Mouse (Mus musculus) midbrain, embryonic 13.5 days (tissue): ENCODE results near the gene Lzts2. TPM values are rescaled to one million over a fixed set of nuclear protein-coding genes. Genes with fewer than 3 reads are reported as not detected.

ENCODE experiments used
- ATAC-seq: fragments of 200-750 bp; cut with Nextera tagmentation; 2 replicates; pipeline ENCODE4 v1.8.0; 2017; ENCODE audit warnings: mild to moderate bottlenecking, moderate TSS enrichment, moderate library complexity
- H3K27ac ChIP-seq: fragments of 300-500 bp; sonication (generic); 2 replicates; pipeline ENCODE4 v1.5.1; 2015; ENCODE audit warnings: inconsistent platforms, mild to moderate bottlenecking, moderate library complexity
- H3K27me3 ChIP-seq: fragments of 300-500 bp; sonication (generic); 2 replicates; pipeline ENCODE4 v1.6.1; 2015; ENCODE audit warnings: mild to moderate bottlenecking, inconsistent platforms
- H3K36me3 ChIP-seq: fragments of 300-500 bp; sonication (generic); 2 replicates; pipeline ENCODE4 v1.6.1; 2015; ENCODE audit warnings: mild to moderate bottlenecking, inconsistent platforms
- H3K4me1 ChIP-seq: fragments of 300-500 bp; sonication (generic); replicated peaks from 2 replicates; pipeline ENCODE4 v1.6.1; 2015; ENCODE audit warnings: inconsistent platforms
- H3K4me2 ChIP-seq: fragments of 300-500 bp; sonication (generic); replicated peaks from 2 replicates; pipeline ENCODE4 v1.6.1; 2015; ENCODE audit warnings: moderate library complexity, mild to moderate bottlenecking, inconsistent platforms
- H3K4me3 ChIP-seq: fragments of 300-500 bp; sonication (generic); replicated peaks from 2 replicates; pipeline ENCODE4 v1.5.1; 2015; ENCODE audit warnings: mild to moderate bottlenecking, inconsistent platforms
- H3K9ac ChIP-seq: fragments of 300-500 bp; sonication (generic); replicated peaks from 2 replicates; pipeline ENCODE4 v1.6.1; 2015; ENCODE audit warnings: mild to moderate bottlenecking, inconsistent platforms
- H3K9me3 ChIP-seq: fragments of 300-500 bp; sonication (generic); 2 replicates; pipeline ENCODE4 v1.6.1; 2016; ENCODE audit warnings: mild to moderate bottlenecking, inconsistent platforms
- WGBS: fragments of 180-500 bp; shearing (Covaris S2); methylation state at CpG from one replicate; pipeline ENCODE4 v1.1.7; 2015; 5-methylcytosine and 5-hydroxymethylcytosine counted together
- polyA plus RNA-seq: library from polyadenylated mRNA; unstranded; fragments of >200 nt; fragmentation: Nextera tagmentation; extraction: Ambion mirVana; gene quantifications from 2 replicates; pipeline ENCODE4 v1.2.1, GENCODE M21; 2015

Gene Lzts2
- polyA plus RNA-seq = 24.6 and 30.9 TPM in 2 replicates

DNA sequence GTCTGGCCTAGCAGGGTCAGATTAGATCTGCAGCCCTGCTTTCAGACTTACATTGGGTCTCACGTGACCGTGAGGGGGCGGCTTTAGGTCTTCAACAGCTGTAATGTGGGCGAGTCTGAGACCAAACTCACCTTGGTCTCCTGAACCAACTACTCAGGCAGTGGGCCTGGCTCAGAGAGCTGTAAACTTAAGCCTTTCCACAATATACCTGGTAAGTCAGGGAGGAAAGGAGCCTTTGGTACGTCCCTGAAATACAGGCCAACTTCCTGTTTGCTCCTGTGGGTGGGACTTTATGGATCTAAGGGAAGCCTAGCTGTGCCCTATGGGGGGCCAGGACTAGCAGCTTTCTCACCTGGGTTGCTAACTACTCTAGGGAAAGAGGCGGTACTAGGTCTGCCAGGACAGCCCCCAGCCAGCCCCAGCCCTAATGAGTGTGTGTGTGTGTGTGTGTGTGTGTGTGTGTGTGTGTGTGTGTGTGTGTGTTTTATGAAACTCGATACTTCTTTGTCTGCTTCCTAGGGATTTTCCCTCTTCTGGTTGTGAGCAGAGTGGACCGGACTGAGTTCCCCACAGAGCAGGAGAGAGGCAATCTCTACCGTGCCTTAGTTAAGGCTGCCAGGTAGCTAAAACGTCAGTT lies at the start of gene Lzts2:
Gene Lzts2 (plus strand): TSS at position 80 of the 637 bp plus-strand sequence.
- H3K36me3 ChIP-seq = peaks cover 23% of the 10 kb centered on the region
- peak within 1 kb of the TSS; percentile 78 for H3K4me2 ChIP-seq
- WGBS = 17% methylated on average over 10 of the region's 10 CpGs
- peak within 1 kb of the TSS; percentile 59 for H3K4me3 ChIP-seq
- peak within 1 kb of the TSS; percentile 54 for H3K9ac ChIP-seq
- H3K4me1 ChIP-seq = peaks cover 53% of the 10 kb centered on the region
- no peak for ATAC-seq
- no peaks in the 10 kb centered on the region for H3K9me3 ChIP-seq
- no peaks in the 10 kb centered on the region for H3K27me3 ChIP-seq
- peak within 1 kb of the TSS; percentile 97 for H3K27ac ChIP-seq

GRCm38 (mm10) chr19:44965978-44966377 lies 48.2 kb upstream of the Lzts2 start:
- Histone ChIP-seq H3K27ac (no peak overlapping the region), H3K4me1 (no peaks in the 10 kb centered on the region), H3K36me3 (peaks cover 79% of the 10 kb centered on the region), H3K4me2 (no peak overlapping the region), H3K27me3 (no peaks in the 10 kb centered on the region), H3K4me3 (no peak overlapping the region), H3K9me3 (no peaks in the 10 kb centered on the region), H3K9ac (no peak overlapping the region)
- no peak for ATAC-seq
- 100% methylated on average over 1 of the region's 1 CpGs for WGBS

- WGBS = 94% methylated on average over 3 of the region's 3 CpGs
- no peak overlapping the region for H3K9ac ChIP-seq
- no peaks in the 10 kb centered on the region for H3K4me1 ChIP-seq
- peaks cover 85% of the 10 kb centered on the region for H3K36me3 ChIP-seq
- no peaks in the 10 kb centered on the region for H3K9me3 ChIP-seq
- no peak overlapping the region for H3K4me2 ChIP-seq
- H3K27ac ChIP-seq = no peak overlapping the region
- H3K27me3 ChIP-seq = no peaks in the 10 kb centered on the region
- no peak for ATAC-seq
- no peak overlapping the region for H3K4me3 ChIP-seq
Measured at GRCm38 (mm10) chr19:44968329-44968728, 45.9 kb upstream of the Lzts2 start.

GRCm38 (mm10) chr19:44976636-44977035 lies 37.6 kb upstream of the Lzts2 start:
- H3K9ac ChIP-seq = no peak overlapping the region
- no peak overlapping the region for H3K27ac ChIP-seq
- no peaks in the 10 kb centered on the region for H3K9me3 ChIP-seq
- no peak overlapping the region for H3K4me2 ChIP-seq
- 86% methylated on average over 6 of the region's 6 CpGs for WGBS
- no peaks in the 10 kb centered on the region for H3K27me3 ChIP-seq
- peaks cover 91% of the 10 kb centered on the region for H3K36me3 ChIP-seq
- no peak overlapping the region for H3K4me3 ChIP-seq
- no peaks in the 10 kb centered on the region for H3K4me1 ChIP-seq
- no peak for ATAC-seq

DNA sequence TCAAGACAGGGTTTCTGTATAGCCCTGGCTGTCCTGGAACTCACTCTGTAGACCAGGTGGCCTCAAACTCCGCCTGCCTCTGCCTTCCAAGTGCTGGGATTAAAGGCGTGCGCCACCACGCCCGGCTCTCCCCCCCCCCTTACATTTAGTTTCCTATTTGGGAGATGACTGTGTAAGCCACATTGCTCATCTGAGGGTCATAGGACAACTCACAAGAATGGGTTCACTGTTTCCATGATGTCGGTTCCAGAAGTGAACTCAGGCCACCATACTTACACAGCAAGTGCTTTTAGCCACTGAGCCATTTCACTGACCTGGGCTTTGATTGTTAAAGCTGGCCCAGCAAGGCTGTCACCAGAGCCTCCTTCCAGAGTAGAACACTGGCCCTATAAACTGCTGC lies 37.1 kb upstream of the Lzts2 start:
- Histone ChIP-seq H3K27ac (no peak overlapping the region), H3K4me3 (no peak overlapping the region), H3K9me3 (no peaks in the 10 kb centered on the region), H3K4me2 (no peak overlapping the region), H3K4me1 (no peaks in the 10 kb centered on the region), H3K9ac (no peak overlapping the region), H3K27me3 (no peaks in the 10 kb centered on the region), H3K36me3 (peaks cover 93% of the 10 kb centered on the region)
- WGBS = 94% methylated on average over 6 of the region's 6 CpGs
- no peak for ATAC-seq

GRCm38 (mm10) chr19:44980787-44981186 lies 33.4 kb upstream of the Lzts2 start:
- H3K9ac ChIP-seq = no peak overlapping the region
- H3K36me3 ChIP-seq = peaks cover 65% of the 10 kb centered on the region
- H3K4me2 ChIP-seq = no peak overlapping the region
- 94% methylated on average over 2 of the region's 2 CpGs for WGBS
- ATAC-seq = no peak
- H3K27me3 ChIP-seq = no peaks in the 10 kb centered on the region
- H3K27ac ChIP-seq = no peak overlapping the region
- no peaks in the 10 kb centered on the region for H3K4me1 ChIP-seq
- no peak overlapping the region for H3K4me3 ChIP-seq
- H3K9me3 ChIP-seq = no peaks in the 10 kb centered on the region

GRCm38 (mm10) chr19:44982477-44983115 lies 31.6 kb upstream of the Lzts2 start:
- Histone ChIP-seq H3K4me1 (no peaks in the 10 kb centered on the region), H3K36me3 (peaks cover 47% of the 10 kb centered on the region), H3K9me3 (no peaks in the 10 kb centered on the region), H3K4me3 (no peak overlapping the region), H3K4me2 (no peak overlapping the region), H3K27ac (no peak overlapping the region; the same call in 1 of the 2 replicates), H3K9ac (no peak overlapping the region), H3K27me3 (no peaks in the 10 kb centered on the region)
- ATAC-seq = no peak
- 86% methylated on average over 7 of the region's 7 CpGs for WGBS

GRCm38 (mm10) chr19:44983366-44983765 lies 30.8 kb upstream of the Lzts2 start:
- WGBS = 94% methylated on average over 6 of the region's 6 CpGs
- no peaks in the 10 kb centered on the region for H3K27me3 ChIP-seq
- ATAC-seq = no peak

GRCm38 (mm10) chr19:44984420-44984819 lies 29.8 kb upstream of the Lzts2 start:
- Histone ChIP-seq H3K4me2 (no peak overlapping the region), H3K9ac (no peak overlapping the region), H3K4me1 (peaks cover 7% of the 10 kb centered on the region; the same call in 1 of the 2 replicates), H3K4me3 (no peak overlapping the region), H3K36me3 (peaks cover 31% of the 10 kb centered on the region), H3K9me3 (no peaks in the 10 kb centered on the region), H3K27me3 (no peaks in the 10 kb centered on the region), H3K27ac (no peak overlapping the region)
- WGBS = 95% methylated on average over 4 of the region's 4 CpGs
- ATAC-seq = no peak

More at GRCm38 (mm10) chr19:44983366-44983765, 30.8 kb upstream of the Lzts2 start:
- Histone ChIP-seq H3K4me2 (no peak overlapping the region), H3K36me3 (peaks cover 39% of the 10 kb centered on the region), H3K9me3 (no peaks in the 10 kb centered on the region), H3K4me1 (0 out of 2 replicates have a peak, but pooled peaks cover 3% of the 10 kb centered on the region), H3K9ac (no peak overlapping the region), H3K4me3 (no peak overlapping the region), H3K27ac (no peak overlapping the region)

GRCm38 (mm10) chr19:44985159-44985988 lies 28.8 kb upstream of the Lzts2 start:
- Histone ChIP-seq H3K9me3 (no peaks in the 10 kb centered on the region), H3K4me2 (no peak overlapping the region), H3K4me1 (peaks cover 17% of the 10 kb centered on the region), H3K36me3 (peaks cover 23% of the 10 kb centered on the region), H3K4me3 (no peak overlapping the region), H3K9ac (no peak overlapping the region), H3K27me3 (no peaks in the 10 kb centered on the region), H3K27ac (no peak overlapping the region)
- ATAC-seq = no peak
- WGBS = 76% methylated on average over 5 of the region's 5 CpGs

DNA sequence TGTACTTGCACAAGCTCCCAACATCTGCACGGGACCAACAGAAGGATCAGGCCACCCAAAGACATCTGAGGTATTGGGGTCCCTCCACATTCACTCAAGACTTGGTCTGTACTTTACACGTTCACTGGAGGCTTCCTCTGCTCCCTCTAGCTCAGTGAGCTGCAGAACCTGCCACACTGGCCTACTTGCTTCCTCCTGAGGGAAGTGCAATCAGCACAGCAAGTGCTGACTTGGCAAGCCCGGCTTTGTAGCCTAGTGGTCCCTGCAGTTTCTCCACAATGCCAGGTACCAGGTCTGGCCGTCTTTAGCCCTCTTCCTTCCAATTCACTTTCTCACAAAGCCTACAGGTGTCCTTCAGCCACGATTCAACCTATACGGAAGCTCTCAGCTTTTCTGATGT lies 27.2 kb upstream of the Lzts2 start:
- WGBS = 76% methylated on average over 6 of the region's 6 CpGs
- no peak for ATAC-seq
- no peak overlapping the region for H3K27ac ChIP-seq
- no peak overlapping the region for H3K4me3 ChIP-seq
- no peaks in the 10 kb centered on the region for H3K27me3 ChIP-seq
- H3K4me1 ChIP-seq = peaks cover 31% of the 10 kb centered on the region
- H3K4me2 ChIP-seq = no peak overlapping the region
- peaks cover 10% of the 10 kb centered on the region for H3K36me3 ChIP-seq
- no peaks in the 10 kb centered on the region for H3K9me3 ChIP-seq
- H3K9ac ChIP-seq = no peak overlapping the region

DNA sequence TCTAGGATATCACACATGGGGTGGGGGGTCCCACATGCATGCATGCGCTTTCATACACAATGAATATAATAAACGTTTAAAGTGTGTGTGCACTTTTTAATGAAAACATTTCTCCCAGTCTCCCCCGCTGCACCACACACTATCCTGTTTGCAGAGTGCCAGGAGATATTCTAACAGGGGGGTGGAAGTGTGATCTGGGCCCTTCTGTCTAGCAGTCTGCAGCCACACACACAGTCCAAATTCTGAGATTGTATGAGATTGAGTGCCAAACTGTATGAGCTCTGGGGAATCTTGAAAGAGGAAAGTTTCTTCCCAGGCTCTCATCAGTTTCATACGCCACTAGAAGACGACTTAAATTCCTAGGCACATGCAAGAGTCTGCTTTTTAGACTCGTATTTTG lies 26.4 kb upstream of the Lzts2 start:
- WGBS = 51% methylated on average over 6 of the region's 6 CpGs
- Histone ChIP-seq H3K9me3 (no peaks in the 10 kb centered on the region), H3K9ac (no peak overlapping the region), H3K27me3 (no peaks in the 10 kb centered on the region), H3K4me1 (peaks cover 37% of the 10 kb centered on the region), H3K4me3 (no peak overlapping the region), H3K27ac (no peak overlapping the region), H3K36me3 (peaks cover 13% of the 10 kb centered on the region), H3K4me2 (no peak overlapping the region; the same call in 1 of the 2 replicates)
- ATAC-seq = no peak
